Mouse (Mus musculus) cerebellum, adult (tissue): ENCODE data around the gene Metap1.

Experiments used
- ATAC-seq: cut with Nextera tagmentation; 2 replicates; pipeline ENCODE4 v1.9.2; 2017; ENCODE audit warnings: mild to moderate bottlenecking, moderate library complexity, mixed read lengths; ENCODE audit not compliant: insufficient number of reproducible peaks, low FRiP score, low TSS enrichment

Metap1 gene

GRCm38 (mm10) chr3:138458441-138458840, 30.9 kb downstream of the Metap1 start:
- no peak for ATAC-seq

GRCm38 (mm10) chr3:138454711-138455435, 34.4 kb downstream of the Metap1 start:
- no peak for ATAC-seq

- ATAC-seq, result no peak
Measured at GRCm38 (mm10) chr3:138454234-138454633, 35.1 kb downstream of the Metap1 start.

GRCm38 (mm10) chr3:138452169-138452568, 37.1 kb downstream of the Metap1 start:
- no peak for ATAC-seq

GRCm38 (mm10) chr3:138448077-138448860, 41.0 kb downstream of the Metap1 start:
- ATAC-seq, result no peak

- ATAC-seq, result no peak
Measured at GRCm38 (mm10) chr3:138443465-138443771, 45.9 kb downstream of the Metap1 start.

- peak; percentile 87 for ATAC-seq
Measured at GRCm38 (mm10) chr3:138442612-138443464, 46.5 kb downstream of the Metap1 start, which contains the start of gene Adh5. Adh5 (plus strand) TSS chr3:138443093.

- no peak for ATAC-seq
Measured at GRCm38 (mm10) chr3:138442203-138442602, 47.1 kb downstream of the Metap1 start.

GRCm38 (mm10) chr3:138438716-138439115, 50.6 kb downstream of the Metap1 start:
- ATAC-seq, result no peak

- no peak for ATAC-seq
Measured at GRCm38 (mm10) chr3:138431835-138432234, 57.5 kb downstream of the Metap1 start.

GRCm38 (mm10) chr3:138430360-138430976, 58.8 kb downstream of the Metap1 start:
- ATAC-seq, result no peak

GRCm38 (mm10) chr3:138424247-138424646, 65.1 kb downstream of the Metap1 start:
- no peak for ATAC-seq

- ATAC-seq, result no peak
Measured at GRCm38 (mm10) chr3:138423664-138424063, 65.7 kb downstream of the Metap1 start.

GRCm38 (mm10) chr3:138420385-138420784, 68.9 kb downstream of the Metap1 start:
- no peak for ATAC-seq

GRCm38 (mm10) chr3:138419369-138419768, 69.9 kb downstream of the Metap1 start:
- no peak for ATAC-seq

- ATAC-seq, result no peak
Measured at GRCm38 (mm10) chr3:138415121-138415690, 74.1 kb downstream of the Metap1 start, which contains the start of gene Adh4. Adh4 (plus strand) TSS chr3:138415466.

- ATAC-seq, result no peak
Measured at GRCm38 (mm10) chr3:138410211-138410610, 79.1 kb downstream of the Metap1 start.

- no peak for ATAC-seq
Measured at GRCm38 (mm10) chr3:138409585-138409984, 79.7 kb downstream of the Metap1 start.
